Mouse (Mus musculus): Measurements from ENCODE around the gene Tmprss11d.

GRCm38 (mm10) chr5:86407191-86407590 is 34.0 kb upstream of the Tmprss11d start:
- TF ChIP-seq USF1 (IDR thresholded peaks at IDR 0.05; ENCODE audit: low read depth, low read length) (no peak), CTCF (conservative IDR thresholded peaks at IDR 0.05 in 1 of 2, IDR thresholded peaks at IDR 0.05 in 1 of 2; ENCODE audit: low read depth in 2 of 2, low read length in 2 of 2) (no peak), SMC3 (IDR thresholded peaks at IDR 0.05; ENCODE audit: low read depth, low read length) (no peak), EP300 (IDR thresholded peaks at IDR 0.05; ENCODE audit: low read length) (no peak)
